Mouse (Mus musculus) CD4-positive helper T cell, adult 2 months (primary cell): ENCODE data around the gene Sap30l.
"Not testable (repeated sequence)": the region's sequence is repeated elsewhere in the genome, so short reads cannot be mapped to it uniquely, and the experiment has no call there.

Experiments
- DNase-seq: peaks from one replicate; pipeline ENCODE4 v3.0.0-alpha.2; 2012; ENCODE audit warnings: low read depth, missing footprints, low spot score

Gene Sap30l

DNA sequence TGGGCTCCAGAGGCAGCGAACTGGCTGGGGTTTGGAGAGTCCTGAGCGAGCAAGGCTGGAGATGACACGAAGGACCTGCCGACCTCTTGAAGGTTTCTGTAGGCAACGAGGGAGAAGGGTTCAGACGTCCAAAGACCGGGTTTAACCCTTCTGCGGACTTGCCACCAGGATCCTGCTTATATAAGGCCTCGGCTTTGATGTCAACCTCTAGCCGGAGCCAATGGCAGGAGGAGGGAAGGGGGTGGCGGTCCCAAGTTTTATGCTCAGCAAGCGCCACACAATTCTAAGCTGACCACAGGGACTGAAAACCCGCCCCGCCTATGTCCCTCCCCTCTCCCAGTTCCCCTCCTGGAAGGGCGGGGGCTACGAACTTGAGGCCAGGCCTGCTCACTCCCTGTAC is 30.4 kb downstream of the Sap30l start:
- no peak for DNase-seq

DNA sequence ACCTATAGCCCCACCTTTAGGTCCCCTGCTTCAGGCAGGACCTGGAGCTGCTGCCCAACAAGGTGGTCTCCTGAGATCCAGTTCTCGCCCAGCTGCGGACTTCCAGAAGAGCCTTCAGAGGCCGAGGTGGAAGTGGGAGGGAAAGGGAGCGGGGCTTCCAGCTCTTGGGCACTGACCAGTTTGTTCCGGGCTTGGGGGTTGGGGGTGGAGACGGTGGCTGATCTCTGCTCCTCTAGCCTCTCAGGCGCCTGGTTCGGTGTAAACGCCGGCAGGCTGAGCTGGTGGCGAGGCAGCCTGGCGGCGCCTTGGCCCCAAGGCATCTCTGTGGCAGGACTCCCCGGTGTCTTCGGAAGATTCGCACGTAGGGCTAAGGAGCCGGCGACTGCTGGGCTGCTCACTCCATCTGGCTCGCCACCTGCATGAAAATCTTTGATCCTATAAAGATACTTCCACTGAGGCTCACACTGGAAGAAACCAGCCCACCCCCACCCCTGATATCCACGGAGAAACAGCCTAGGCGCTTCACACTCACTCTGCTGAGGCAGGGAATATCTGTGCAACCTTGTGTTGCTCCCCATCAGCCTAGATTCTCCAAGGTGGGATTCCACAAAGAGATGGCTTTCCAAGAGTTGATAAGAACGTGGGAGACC is 31.2 kb downstream of the Sap30l start, which contains the start of gene Hand1:
Gene Hand1, minus strand, starts transcription at position 267 of the 650 bp plus-strand sequence.
- DNase-seq = no peak

DNA sequence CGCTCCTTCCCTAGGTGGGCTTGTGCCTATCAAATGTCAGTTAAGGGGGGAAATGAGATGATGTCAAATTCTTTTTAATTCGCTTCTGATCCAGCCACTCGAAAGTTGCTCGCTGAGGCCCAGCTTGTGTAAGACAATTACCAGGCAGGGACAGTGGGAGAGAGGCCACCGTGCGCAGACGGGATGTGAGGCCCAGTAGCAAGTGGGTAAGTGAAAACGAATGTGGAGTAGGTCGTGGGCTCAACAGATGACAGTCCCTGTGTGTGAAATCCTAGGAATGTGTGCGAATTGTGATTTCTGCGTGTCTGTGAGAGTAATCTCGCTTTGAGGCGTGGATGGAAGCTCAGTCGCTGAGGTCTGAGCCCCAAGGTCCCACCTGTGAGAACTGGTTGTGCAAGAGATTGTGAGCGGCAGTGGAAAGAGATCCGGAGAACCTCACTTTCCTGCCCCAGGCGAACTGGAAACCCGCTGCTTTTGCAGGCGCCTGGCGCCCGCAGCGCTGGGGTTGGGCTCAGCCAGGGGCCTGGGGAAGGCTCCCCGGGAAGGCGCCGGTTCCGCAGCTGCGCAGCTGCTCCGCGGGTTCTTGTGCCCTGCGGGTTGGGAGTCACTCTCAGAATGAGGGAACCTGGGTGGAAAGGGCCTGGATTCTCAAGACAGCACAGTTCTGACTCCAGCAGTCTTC is 32.0 kb downstream of the Sap30l start:
- no peak for DNase-seq

DNA sequence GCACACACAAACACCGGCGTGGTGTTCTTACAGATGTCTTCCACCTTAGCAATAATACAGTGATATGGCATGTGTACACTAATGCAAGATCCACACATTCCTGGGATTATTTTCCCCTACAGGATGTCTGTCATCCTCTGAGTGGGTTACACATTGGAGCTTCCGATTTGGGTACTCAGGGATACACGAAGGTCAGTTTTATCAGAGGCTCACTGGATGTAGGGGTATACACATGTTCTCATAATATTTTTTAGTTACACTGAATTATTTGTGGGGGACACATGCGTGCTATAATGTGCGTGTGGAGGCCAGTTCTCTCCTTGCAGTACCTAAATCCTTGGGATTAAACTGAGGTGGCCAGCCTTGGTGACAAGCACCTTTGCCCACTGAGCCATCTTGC is 32.6 kb downstream of the Sap30l start:
- DNase-seq = no peak

GRCm38 (mm10) chr11:57835331-57835730 is 33.9 kb downstream of the Sap30l start:
- no peak for DNase-seq

DNA sequence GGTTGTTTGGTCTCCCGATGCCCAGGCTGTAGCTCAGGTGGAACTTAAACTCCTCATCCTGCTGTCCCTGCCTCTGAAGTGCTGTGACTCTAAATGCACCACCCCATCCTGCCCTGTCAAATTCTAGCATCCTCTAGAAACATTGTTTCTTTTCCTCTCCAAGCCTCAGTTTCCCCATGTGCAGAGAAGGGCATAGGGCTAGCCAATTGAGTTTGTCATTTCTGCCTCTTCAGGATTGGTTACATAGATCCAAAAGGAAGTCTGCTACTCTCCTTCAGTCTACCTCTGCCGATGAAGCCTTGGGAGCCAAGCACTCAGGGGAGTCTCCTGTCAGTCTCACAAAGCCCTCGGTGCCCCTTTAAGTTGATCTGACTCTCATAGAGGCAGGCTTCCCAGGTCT is 34.5 kb downstream of the Sap30l start:
- no peak for DNase-seq

DNA sequence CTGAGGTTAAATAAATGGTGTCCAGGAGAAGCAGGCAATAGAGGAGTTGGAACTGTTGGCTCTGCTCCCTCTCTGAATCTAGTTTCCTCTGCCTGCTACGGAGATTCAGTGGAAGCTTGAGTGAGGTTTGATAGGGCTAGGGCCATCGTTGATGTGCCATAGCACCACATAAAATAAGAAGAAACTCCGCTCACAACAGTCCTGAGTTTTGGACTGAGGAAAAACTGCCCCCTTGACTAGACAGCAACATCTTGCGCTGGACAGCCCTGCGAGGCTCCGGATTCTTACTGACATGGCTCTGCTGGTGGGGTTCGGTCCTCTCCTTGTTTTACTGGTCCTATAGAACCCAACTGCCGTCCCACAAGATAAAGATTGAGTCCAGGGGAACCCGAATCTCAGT is 35.0 kb downstream of the Sap30l start:
- no peak for DNase-seq

DNA sequence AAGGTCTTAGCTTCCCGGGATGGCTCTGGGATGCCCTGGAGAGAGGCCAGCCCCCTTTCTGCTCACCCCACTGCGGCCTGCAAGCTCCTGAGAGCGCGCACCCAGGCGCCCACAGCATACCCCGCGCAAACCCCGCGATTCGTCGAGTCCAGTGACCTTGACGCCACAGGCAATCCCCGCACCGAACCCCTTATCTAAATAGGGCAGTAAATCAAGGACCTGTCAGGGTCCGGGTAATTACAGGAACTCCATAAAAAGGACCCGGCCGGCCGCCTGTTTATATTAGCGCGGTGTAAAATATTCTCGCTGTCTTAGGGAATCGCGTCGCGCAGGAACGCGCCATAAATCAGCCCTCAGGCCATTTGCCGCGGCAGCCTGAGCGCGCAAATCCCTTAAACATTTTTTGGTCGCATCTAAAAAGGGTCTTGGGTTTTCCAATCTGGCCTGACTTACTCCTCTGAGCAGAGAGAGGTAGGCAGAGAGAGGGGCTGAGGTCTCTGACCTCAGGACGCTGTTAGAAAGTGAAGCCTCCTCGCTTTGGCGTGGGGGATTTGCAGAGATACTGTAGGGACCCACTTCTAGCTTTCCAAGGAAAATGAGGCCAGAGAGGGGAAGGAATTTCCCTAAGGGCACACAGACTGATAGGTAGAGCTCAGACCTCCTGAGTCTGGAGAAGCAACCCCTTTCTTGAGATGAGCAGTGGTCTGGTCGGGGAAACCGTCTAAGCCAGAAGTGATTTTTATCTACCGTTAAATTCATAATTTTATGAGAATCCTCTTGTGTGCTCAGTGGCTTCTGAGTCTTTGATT is 35.6 kb downstream of the Sap30l start:
- DNase-seq = no peak

DNA sequence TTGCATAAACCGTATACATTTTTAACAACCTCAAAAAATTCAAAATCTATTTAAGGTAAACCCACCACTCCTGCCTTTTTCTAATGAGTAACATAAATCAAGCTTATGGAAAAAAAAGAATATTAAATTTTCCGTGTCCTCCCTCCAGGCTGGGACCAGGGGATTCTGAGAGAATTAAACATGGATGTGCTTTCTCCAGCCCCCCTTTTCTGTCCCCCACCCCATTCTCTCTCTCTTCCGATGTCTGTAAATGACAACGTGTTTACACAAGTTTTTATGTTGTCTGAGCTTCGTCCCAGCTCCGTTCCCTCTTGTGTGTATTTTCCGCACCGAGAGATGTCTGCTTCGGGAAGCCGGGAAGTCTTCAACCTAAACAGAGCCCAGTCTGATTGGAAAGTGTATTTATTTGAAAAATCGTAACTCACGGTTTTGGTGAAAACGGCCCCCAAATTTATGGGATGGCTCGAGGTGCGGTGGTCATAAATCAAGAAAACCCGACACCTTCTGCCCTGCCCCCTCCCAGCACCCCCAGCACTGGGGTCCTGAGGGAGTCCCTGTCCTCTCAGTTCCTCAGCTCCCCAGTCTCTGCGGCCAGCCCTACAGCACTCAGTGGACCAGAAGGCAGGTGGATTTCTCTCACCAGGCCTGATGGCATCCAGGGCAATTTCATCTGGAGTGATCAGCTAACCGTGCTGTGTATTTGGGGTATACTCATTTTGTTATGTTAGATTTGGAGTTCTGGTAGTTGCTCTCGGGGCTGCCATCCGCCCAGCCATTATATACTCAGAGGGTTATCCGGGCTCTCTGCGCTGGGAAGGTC is 36.6 kb downstream of the Sap30l start:
- DNase-seq = no peak

DNA sequence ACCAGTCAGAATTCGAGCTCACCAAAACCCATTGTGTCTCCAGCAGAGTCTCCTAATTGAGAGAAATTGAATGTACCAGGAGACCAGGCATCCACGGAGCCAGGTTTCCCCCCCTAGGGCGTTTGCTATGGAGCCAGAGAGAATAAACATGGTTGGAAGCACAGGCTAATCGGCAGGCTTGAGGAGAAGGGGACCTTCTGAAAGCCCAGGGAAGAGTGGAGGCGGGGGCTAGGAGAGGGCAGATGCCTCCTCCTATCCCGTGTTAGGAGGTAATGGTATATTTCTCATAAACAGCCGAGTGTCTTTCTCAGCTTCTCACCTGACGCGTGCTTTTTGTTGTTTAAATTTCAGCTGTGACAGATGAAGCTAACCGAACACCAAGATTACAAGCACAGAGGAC is 39.5 kb downstream of the Sap30l start:
- DNase-seq = no peak

GRCm38 (mm10) chr11:57841391-57841790 is 40.0 kb downstream of the Sap30l start:
- DNase-seq = no peak

DNA sequence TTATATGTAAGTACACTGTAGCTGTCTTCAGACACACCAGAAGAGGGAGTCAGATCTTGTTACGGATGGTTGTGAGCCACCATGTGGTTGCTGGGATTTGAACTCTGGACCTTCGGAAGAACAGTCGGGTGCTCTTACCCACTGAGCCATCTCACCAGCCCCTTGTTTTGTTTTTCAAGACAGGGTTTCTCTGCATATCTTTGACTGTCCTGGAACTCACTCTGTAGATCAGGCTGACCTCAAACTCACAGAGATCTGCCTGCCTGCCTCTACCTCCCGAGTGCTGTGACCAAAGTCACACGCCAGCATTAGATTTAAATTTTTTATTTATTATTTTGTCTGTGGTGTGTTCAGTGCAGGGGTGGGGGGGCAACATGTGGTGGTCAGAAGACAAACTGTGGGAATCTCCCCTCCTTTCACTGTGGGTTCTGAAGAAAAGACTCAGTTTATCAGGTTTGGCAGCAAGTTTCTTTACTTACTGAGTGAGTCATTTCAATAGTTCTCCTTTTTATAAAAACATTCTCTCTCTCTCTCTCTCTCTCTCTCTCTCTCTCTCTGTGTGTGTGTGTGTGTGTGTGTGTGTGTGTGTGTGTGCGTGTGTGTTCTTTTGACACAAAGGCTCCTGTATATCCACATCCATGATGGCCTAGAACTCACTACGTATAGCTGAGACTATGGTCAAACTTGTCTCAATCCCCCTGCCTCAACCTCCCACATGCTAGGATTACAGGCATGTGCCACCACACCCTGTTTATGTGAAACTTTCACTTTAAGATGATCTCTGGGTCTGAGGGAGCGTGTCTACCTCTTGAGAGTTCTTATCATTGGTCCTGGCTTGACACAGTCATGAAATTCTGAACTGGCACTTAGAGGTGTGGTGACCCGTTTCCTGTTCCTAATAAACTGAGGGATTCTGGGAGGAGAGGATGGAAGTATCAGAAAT is 45.3 kb downstream of the Sap30l start:
- DNase-seq = not testable (repeated sequence)

DNA sequence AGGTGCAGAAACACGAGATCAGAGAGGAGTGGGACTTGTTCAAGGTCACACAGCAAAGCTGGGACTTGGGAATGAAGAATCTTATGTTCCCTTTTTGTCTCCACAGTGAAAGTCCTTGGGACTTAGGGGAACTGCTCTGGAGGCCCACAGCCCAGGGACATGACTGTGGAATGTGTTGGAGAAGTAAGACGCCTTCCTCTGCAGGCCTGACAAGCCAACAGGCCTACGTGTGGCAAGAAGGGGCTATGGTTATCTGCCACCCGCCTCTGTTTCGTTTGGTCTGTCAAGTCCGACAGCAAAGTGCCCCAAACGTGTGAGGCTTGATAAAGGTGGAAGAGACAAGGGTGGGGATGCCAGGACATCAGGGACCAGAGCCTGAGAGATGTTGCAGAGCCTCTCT is 46.0 kb downstream of the Sap30l start:
- DNase-seq = no peak

- no peak for DNase-seq
Observed at GRCm38 (mm10) chr11:57850298-57850697, 48.9 kb downstream of the Sap30l start.

GRCm38 (mm10) chr11:57850931-57851330 is 49.5 kb downstream of the Sap30l start:
- no peak for DNase-seq

DNA sequence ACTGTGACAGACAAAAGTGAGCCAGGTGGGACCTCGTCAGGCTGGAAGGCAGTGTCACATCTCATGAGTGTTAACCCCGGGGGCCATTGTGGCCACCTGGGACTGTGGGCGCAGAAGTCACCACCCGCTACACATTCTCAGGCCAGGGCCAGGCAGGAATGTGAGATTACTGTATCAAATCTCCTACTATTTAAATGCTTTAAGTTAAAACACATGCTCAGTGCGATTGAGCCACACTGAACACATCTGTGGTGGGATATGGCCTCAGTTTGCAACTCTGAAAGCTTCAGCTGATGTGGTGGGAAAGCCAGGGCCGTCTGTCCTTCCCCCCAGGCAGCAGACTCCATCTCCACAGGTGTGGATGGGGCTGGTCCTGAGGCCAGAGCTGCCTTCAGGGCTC is 52.1 kb downstream of the Sap30l start:
- no peak for DNase-seq

DNA sequence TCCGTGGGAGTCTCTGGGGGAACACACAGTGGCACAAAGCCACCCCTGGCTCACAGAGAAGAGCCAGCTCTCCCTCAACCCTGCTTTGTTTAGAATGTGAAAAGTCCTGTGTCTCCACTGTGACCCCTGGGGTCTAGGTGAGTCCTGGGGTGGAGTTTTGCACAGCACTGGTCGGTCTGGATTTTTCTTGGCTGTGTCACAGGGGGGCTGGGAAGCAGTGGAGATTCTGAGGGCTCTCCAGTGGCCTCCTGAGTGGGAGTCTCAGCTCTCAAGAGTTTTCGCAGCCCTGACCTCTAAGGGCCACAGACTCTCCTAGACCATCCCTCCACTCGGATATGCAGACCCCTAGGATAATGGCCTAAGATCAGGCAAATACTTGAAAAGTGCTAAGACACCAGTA is 56.3 kb downstream of the Sap30l start:
- no peak for DNase-seq
